Mouse (Mus musculus) liver, postnatal 0 days (tissue): Measurements from ENCODE around the gene Atp6v0e. TPM values are rescaled to one million over a fixed set of nuclear protein-coding genes. Genes with fewer than 3 reads are reported as not detected.

Experiments
- ATAC-seq: fragments of 200-750 bp; cut with Nextera tagmentation; 2 replicates; pipeline ENCODE4 v1.8.0; 2017; ENCODE audit warnings: mild to moderate bottlenecking, moderate library complexity
- DNase-seq: peaks from one replicate; pipeline ENCODE4 v3.0.0-alpha.2; 2016
- H3K27ac ChIP-seq: fragments of 300-500 bp; sonication (generic); 2 replicates; pipeline ENCODE4 v1.5.1; 2014; ENCODE audit warnings: antibody characterized with exemption, moderate library complexity, mild to moderate bottlenecking, low read depth
- H3K27me3 ChIP-seq: fragments of 300-500 bp; sonication (generic); 2 replicates; pipeline ENCODE4 v1.6.1; 2014; ENCODE audit warnings: low read length, control low read depth, mixed read lengths; ENCODE audit not compliant: insufficient read depth
- H3K36me3 ChIP-seq: fragments of 300-500 bp; sonication (generic); replicated peaks from 2 replicates; pipeline ENCODE4 v1.6.1; 2014; ENCODE audit warnings: mild to moderate bottlenecking, control low read depth, low read length, moderate library complexity, mixed read lengths; ENCODE audit not compliant: insufficient read depth
- H3K4me1 ChIP-seq: fragments of 300-500 bp; sonication (generic); 2 replicates; pipeline ENCODE4 v1.6.1; 2014; ENCODE audit warnings: antibody characterized with exemption, mild to moderate bottlenecking, control low read depth; ENCODE audit not compliant: insufficient read depth
- H3K4me2 ChIP-seq: fragments of 300-500 bp; sonication (generic); 2 replicates; pipeline ENCODE4 v1.6.1; 2014; ENCODE audit warnings: low read depth, mild to moderate bottlenecking, low read length, moderate library complexity, mixed read lengths
- H3K4me3 ChIP-seq: fragments of 300-500 bp; sonication (generic); 2 replicates; pipeline ENCODE4 v1.5.1; 2014; ENCODE audit warnings: low read depth, low read length
- H3K9ac ChIP-seq: fragments of 300-500 bp; sonication (generic); replicated peaks from 2 replicates; pipeline ENCODE4 v1.6.1; 2014; ENCODE audit warnings: mild to moderate bottlenecking, moderate library complexity
- H3K9me3 ChIP-seq: fragments of 300-500 bp; sonication (generic); 2 replicates; pipeline ENCODE4 v1.6.1; 2016; ENCODE audit warnings: mild to moderate bottlenecking, control low read depth, low read length, mixed read lengths
- CTCF ChIP-seq: sonication (generic); IDR thresholded peaks from 2 replicates; pipeline ENCODE4 v1.5.1; 2016; ENCODE audit warnings: antibody characterized with exemption, low read depth
- EP300 ChIP-seq: IDR thresholded peaks from 2 replicates; pipeline ENCODE4 v1.6.1; 2016; ENCODE audit warnings: antibody characterized with exemption, low read depth, mild to moderate bottlenecking
- WGBS: fragments of 180-500 bp; shearing (Covaris S2); extraction: QIAGEN DNeasy Blood & Tissue Kit; methylation state at CpG from one replicate; pipeline ENCODE4 v1.1.7; 2014; ENCODE audit not compliant: insufficient replicate concordance; 5-methylcytosine and 5-hydroxymethylcytosine counted together
- polyA plus RNA-seq: library from polyadenylated mRNA; unstranded; fragments of >200 nt; fragmentation: Nextera tagmentation; extraction: Ambion mirVana; gene quantifications from 2 replicates; pipeline ENCODE4 v1.2.1, GENCODE M21; 2015

The Atp6v0e gene
- polyA plus RNA-seq, 1 experiment from 2014 or later, result 126 TPM

DNA sequence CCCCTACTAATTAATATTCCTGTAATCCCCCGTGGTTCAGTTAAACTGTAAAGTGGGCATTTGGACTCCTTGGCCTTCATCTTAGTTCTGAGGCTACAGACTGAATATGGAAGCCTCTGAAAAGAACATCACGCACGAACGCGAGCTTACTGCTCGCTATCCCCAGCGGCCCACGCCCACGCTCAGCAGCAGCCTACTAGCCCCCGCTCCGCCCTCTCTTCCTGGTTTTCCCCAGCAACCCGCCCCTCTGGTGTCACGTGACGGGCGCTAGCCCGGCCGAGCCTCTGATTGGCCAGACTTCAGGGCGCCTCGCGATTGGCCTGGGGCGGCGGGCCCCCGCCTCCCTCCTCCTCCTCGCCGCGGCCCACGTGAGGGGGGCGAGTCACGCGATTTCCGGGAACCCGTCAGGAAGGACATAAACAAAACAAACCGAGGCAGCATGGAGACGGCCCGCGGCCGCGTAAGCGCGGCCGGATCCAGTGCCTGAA, 52.3 kb downstream of the Atp6v0e start, which contains the start of gene Crebrf:
Crebrf (plus strand) TSS at position 380 of the 488 bp plus-strand sequence.
- DNase-seq (peak; percentile 99), ATAC-seq (peak; percentile 74)
- H3K27me3 ChIP-seq, result no peaks in the 10 kb centered on the region
- peak within 1 kb of the TSS; percentile 91 for H3K9ac ChIP-seq
- H3K4me2 ChIP-seq, result peak within 1 kb of the TSS; percentile 77
- H3K4me3 ChIP-seq, result peak within 1 kb of the TSS; percentile 100
- H3K27ac ChIP-seq, result peak within 1 kb of the TSS; percentile 99
- no peaks in the 10 kb centered on the region for H3K9me3 ChIP-seq
- H3K36me3 ChIP-seq, result 0 out of 2 replicates have a peak, but pooled peaks cover under 1% of the 10 kb centered on the region
- TF ChIP-seq CTCF (no peak), EP300 (peak; percentile 48; the same call in 1 of the 2 replicates)
- peaks cover 16% of the 10 kb centered on the region; the same call in 1 of the 2 replicates for H3K4me1 ChIP-seq
- 0% methylated on average over 38 of the region's 41 CpGs for WGBS

DNA sequence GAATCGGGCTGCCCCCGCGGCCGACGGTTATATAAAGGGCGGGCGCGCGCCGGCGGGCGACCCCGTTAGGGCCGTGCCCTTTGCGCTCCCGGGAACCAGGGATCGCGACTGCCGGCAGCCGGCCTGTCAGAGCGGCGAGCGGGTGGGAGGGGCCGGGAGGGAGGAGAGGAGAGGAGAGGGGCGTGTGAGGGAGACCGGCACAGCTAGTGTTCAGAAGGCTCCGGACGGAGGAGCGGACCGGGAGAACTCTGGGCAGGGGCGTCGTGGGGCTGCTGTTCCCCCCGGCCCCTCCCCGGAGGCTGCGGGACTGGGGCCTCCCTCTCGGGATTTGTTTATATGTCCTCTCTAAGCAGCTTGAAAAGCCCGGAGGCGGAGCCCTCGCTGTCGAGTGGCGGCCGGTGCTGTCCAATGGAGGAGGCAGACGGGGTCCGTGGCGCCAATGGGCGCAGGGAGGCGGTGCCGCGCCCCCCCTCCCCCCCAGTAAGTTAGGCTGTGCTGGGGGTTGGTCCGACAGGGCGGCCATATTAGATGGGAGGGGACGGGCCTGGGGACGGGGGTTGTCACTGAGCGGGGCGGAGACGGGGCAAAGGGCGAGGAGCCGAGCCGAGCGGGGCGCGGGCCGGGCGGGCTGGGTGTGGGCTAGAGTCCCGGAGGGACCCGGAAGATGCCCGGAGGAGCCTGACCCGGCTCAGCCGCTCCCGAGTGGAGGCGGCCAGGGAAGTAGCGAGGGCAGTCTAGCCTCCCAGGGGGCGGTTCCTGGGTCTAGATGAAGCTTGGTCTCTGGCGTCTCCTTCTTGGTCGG, 53.1 kb downstream of the Atp6v0e start:
- peaks cover 11% of the 10 kb centered on the region for H3K4me1 ChIP-seq
- peak; percentile 95 for ATAC-seq
- peaks cover 6% of the 10 kb centered on the region; the same call in 1 of the 2 replicates for H3K36me3 ChIP-seq
- peak overlapping the region; percentile 77 for H3K4me2 ChIP-seq
- WGBS, result under 1% methylated on average over 44 of the region's 75 CpGs
- peak overlapping the region; percentile 91 for H3K9ac ChIP-seq
- DNase-seq, result peak; percentile 98
- peak; percentile 85 for TF ChIP-seq EP300
- TF ChIP-seq CTCF, result no peak
- H3K9me3 ChIP-seq, result no peaks in the 10 kb centered on the region
- H3K27ac ChIP-seq, result peak overlapping the region; percentile 99
- H3K4me3 ChIP-seq, result peak overlapping the region; percentile 100
- no peaks in the 10 kb centered on the region for H3K27me3 ChIP-seq

DNA sequence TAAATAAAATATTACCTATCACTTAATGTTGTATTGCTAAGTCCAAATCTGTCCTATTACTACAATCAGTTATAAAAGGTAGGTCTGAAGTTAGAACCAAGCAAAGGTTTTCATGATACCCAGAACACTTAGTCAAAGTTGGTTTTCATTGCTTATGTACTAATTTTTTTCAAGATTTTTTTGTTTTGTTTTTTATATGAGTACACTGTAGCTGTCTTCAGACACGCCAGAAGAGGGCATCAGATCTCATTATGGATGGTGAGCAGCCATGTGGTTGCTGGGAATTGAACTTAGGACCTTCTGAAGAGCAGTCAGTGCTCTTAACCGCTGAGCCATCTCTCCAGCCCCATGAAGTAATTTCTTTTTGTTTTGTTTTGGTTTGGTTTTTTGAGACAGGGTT, 54.8 kb downstream of the Atp6v0e start:
- TF ChIP-seq EP300 (no peak), CTCF (peak; percentile 25; the same call in 1 of the 2 replicates)
- 62% methylated on average over 2 of the region's 2 CpGs for WGBS
- H3K9ac ChIP-seq, result no peak overlapping the region
- H3K9me3 ChIP-seq, result no peaks in the 10 kb centered on the region
- ATAC-seq, result no peak
- DNase-seq, result no peak
- no peaks in the 10 kb centered on the region for H3K27me3 ChIP-seq
- H3K27ac ChIP-seq, result no peak overlapping the region
- no peak overlapping the region for H3K4me3 ChIP-seq
- H3K36me3 ChIP-seq, result peaks cover 6% of the 10 kb centered on the region; the same call in 1 of the 2 replicates
- no peak overlapping the region for H3K4me2 ChIP-seq
- H3K4me1 ChIP-seq, result peaks cover 17% of the 10 kb centered on the region

DNA sequence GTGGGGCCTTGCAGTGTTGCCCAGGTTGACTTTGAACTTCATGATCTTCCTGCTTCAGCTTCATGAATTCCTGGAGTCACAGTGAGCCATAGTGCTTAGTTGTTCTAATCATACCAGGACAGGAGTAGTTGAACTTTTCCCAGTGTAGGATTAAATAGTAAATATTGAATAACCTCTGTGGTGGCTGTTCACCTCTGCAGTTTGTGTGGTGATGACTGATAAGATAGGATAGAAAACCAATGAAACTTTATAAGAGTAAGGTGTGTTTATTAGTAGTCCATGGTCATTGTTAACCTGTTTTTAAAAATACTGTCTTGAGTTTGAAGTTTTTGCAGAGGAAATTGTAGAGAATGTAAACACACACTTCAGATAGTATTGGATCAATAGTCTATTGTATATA, 56.4 kb downstream of the Atp6v0e start:
- H3K4me2 ChIP-seq, result no peak overlapping the region
- no peak overlapping the region for H3K9ac ChIP-seq
- no peaks in the 10 kb centered on the region for H3K9me3 ChIP-seq
- peaks cover 6% of the 10 kb centered on the region; the same call in 1 of the 2 replicates for H3K36me3 ChIP-seq
- no peak for ATAC-seq
- TF ChIP-seq EP300 (no peak), CTCF (no peak)
- H3K27ac ChIP-seq, result no peak overlapping the region; the same call in 1 of the 2 replicates
- no peak for DNase-seq
- H3K4me3 ChIP-seq, result no peak overlapping the region
- peaks cover 23% of the 10 kb centered on the region for H3K4me1 ChIP-seq
- H3K27me3 ChIP-seq, result no peaks in the 10 kb centered on the region

DNA sequence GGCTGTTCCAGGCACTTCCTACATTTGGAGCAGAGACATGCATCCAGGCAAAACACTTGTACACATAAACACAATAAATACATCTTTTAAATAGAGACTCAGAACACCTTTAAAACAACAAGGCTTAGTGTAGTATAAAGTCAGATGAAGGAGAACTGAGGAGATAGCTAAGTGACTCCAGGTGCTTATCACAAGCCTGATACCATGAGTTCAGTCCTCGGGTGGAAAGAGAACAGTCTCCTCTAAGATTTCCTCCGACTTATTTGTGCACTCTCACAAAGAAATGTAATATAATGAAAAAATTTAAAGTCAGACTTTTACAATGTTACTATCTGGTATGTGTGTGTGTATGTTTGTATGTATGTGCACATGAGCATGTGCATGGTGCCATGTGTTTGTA, 58.8 kb downstream of the Atp6v0e start:
- H3K9ac ChIP-seq, result no peak overlapping the region
- 48% methylated on average over 2 of the region's 2 CpGs for WGBS
- ATAC-seq (no peak), DNase-seq (no peak)
- H3K9me3 ChIP-seq, result no peaks in the 10 kb centered on the region
- peaks cover 6% of the 10 kb centered on the region; the same call in 1 of the 2 replicates for H3K36me3 ChIP-seq
- no peak overlapping the region for H3K4me2 ChIP-seq
- no peak overlapping the region for H3K27ac ChIP-seq
- peak; percentile 66 for TF ChIP-seq EP300
- no peak for TF ChIP-seq CTCF
- H3K27me3 ChIP-seq, result no peaks in the 10 kb centered on the region
- H3K4me3 ChIP-seq, result no peak overlapping the region
- H3K4me1 ChIP-seq, result peaks cover 21% of the 10 kb centered on the region

DNA sequence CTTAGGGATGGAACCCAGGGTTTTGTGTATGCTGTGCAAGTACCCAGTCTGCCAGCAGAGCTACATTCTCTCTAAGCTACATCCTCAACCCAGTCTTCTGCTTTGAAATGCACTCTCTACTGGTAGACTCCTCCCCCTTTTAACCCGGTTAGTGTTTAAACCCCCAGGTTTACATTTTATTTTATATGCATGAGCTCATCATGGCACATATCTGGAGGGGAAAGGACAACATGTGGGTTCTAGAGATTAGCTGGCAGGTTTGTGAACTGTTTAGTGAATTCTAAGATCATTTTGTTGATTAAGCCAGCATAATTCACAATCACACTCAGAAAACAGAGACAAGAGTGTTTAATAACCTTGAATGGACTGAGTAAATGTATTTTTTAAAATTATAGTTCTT, 61.8 kb downstream of the Atp6v0e start:
- WGBS, result 14% methylated on average over 1 of the region's 1 CpGs
- H3K9ac ChIP-seq, result no peak overlapping the region
- DNase-seq (no peak), ATAC-seq (peak; percentile 21; the same call in 1 of the 2 replicates)
- H3K27ac ChIP-seq, result no peak overlapping the region
- no peaks in the 10 kb centered on the region for H3K27me3 ChIP-seq
- H3K36me3 ChIP-seq, result peaks cover 6% of the 10 kb centered on the region; the same call in 1 of the 2 replicates
- no peaks in the 10 kb centered on the region for H3K9me3 ChIP-seq
- H3K4me3 ChIP-seq, result no peak overlapping the region
- no peak for TF ChIP-seq CTCF
- peak; percentile 80 for TF ChIP-seq EP300
- H3K4me2 ChIP-seq, result 0 out of 2 replicates have a peak overlapping the region, but pooled peaks have one; percentile 10
- peaks cover 26% of the 10 kb centered on the region for H3K4me1 ChIP-seq
